Mouse (Mus musculus) monocyte, adult 2 months (primary cell): ENCODE data around the gene Foxa2.

Experiments
- DNase-seq, 2 experiments: peaks; one replicate each; pipeline ENCODE4 v3.0.0; 2022; ENCODE audit warnings: low spot score in 2 of 2, low read depth in 1 of 2

Gene Foxa2

GRCm38 (mm10) chr2:148039351-148040235 lies 7.2 kb downstream of the Foxa2 start:
- no peak for DNase-seq

GRCm38 (mm10) chr2:148038366-148039310 lies 8.1 kb downstream of the Foxa2 start:
- no peak for DNase-seq

GRCm38 (mm10) chr2:148036611-148037160 lies 10.1 kb downstream of the Foxa2 start:
- no peak for DNase-seq

GRCm38 (mm10) chr2:148030991-148031675 lies 15.6 kb downstream of the Foxa2 start:
- DNase-seq = no peak

GRCm38 (mm10) chr2:148030613-148030935 lies 16.2 kb downstream of the Foxa2 start:
- no peak for DNase-seq

GRCm38 (mm10) chr2:148029751-148030612 lies 16.8 kb downstream of the Foxa2 start:
- DNase-seq = no peak

- DNase-seq = no peak
Measured at GRCm38 (mm10) chr2:148029050-148029608, 17.6 kb downstream of the Foxa2 start.

- DNase-seq = no peak
Measured at GRCm38 (mm10) chr2:148026366-148026765, 20.4 kb downstream of the Foxa2 start.

GRCm38 (mm10) chr2:148025481-148025880 lies 21.3 kb downstream of the Foxa2 start:
- DNase-seq = no peak

- no peak for DNase-seq
Measured at GRCm38 (mm10) chr2:148024268-148024935, 22.4 kb downstream of the Foxa2 start.

GRCm38 (mm10) chr2:148023340-148023806 lies 23.4 kb downstream of the Foxa2 start:
- DNase-seq = no peak

- no peak for DNase-seq
Measured at GRCm38 (mm10) chr2:148021919-148022570, 24.7 kb downstream of the Foxa2 start.

GRCm38 (mm10) chr2:148021016-148021415 lies 25.8 kb downstream of the Foxa2 start:
- no peak for DNase-seq

GRCm38 (mm10) chr2:148020125-148020524 lies 26.6 kb downstream of the Foxa2 start:
- DNase-seq = no peak

- DNase-seq = no peak
Measured at GRCm38 (mm10) chr2:148017782-148018690, 28.7 kb downstream of the Foxa2 start.

GRCm38 (mm10) chr2:148013382-148013781 lies 33.4 kb downstream of the Foxa2 start:
- DNase-seq = no peak

GRCm38 (mm10) chr2:148009049-148009448 lies 37.7 kb downstream of the Foxa2 start:
- no peak for DNase-seq
